Mouse (Mus musculus) hindbrain, embryonic 11.5 days (tissue): ENCODE measurements around the gene Prss32. TPM values are rescaled to one million over a fixed set of nuclear protein-coding genes. Genes with fewer than 3 reads are reported as not detected.
"Not testable (repeated sequence)": the region's sequence is repeated elsewhere in the genome, so short reads cannot be mapped to it uniquely, and the experiment has no call there.

ENCODE experiments used
- ATAC-seq: fragments of 200-750 bp; cut with Nextera tagmentation; 2 replicates; pipeline ENCODE4 v1.8.0; 2017; ENCODE audit warnings: mild to moderate bottlenecking, moderate TSS enrichment, moderate library complexity; ENCODE audit not compliant: low FRiP score
- DNase-seq: peaks from one replicate; pipeline ENCODE4 v3.0.0-alpha.2; 2015; ENCODE audit warnings: low spot score
- H3K27ac ChIP-seq: fragments of 300-500 bp; sonication (generic); 2 replicates; pipeline ENCODE4 v1.5.1; 2014; ENCODE audit warnings: mild to moderate bottlenecking, low read depth, low read length
- H3K27me3 ChIP-seq: fragments of 300-500 bp; sonication (generic); 2 replicates; pipeline ENCODE4 v1.6.1; 2014; ENCODE audit warnings: mild to moderate bottlenecking, low read length, moderate library complexity, mixed read lengths; ENCODE audit not compliant: control insufficient read depth, insufficient read depth
- H3K36me3 ChIP-seq: fragments of 300-500 bp; sonication (generic); 2 replicates; pipeline ENCODE4 v1.6.1; 2014; ENCODE audit warnings: mild to moderate bottlenecking, low read length, moderate library complexity, mixed read lengths; ENCODE audit not compliant: control insufficient read depth, insufficient read depth
- H3K4me1 ChIP-seq: fragments of 300-500 bp; sonication (generic); replicated peaks from 2 replicates; pipeline ENCODE4 v1.6.1; 2014; ENCODE audit warnings: low read length, mixed read lengths; ENCODE audit not compliant: control insufficient read depth, insufficient read depth
- H3K4me2 ChIP-seq: fragments of 300-500 bp; sonication (generic); replicated peaks from 2 replicates; pipeline ENCODE4 v1.6.1; 2014; ENCODE audit warnings: mild to moderate bottlenecking, low read depth, low read length
- H3K4me3 ChIP-seq: fragments of 300-500 bp; sonication (generic); 2 replicates; pipeline ENCODE4 v1.5.1; 2014; ENCODE audit warnings: low read depth, low read length
- H3K9ac ChIP-seq: fragments of 300-500 bp; sonication (generic); 2 replicates; pipeline ENCODE4 v1.6.1; 2014; ENCODE audit warnings: low read depth, low read length
- H3K9me3 ChIP-seq: fragments of 300-500 bp; sonication (generic); 2 replicates; pipeline ENCODE4 v1.6.1; 2016; ENCODE audit warnings: low read length; ENCODE audit not compliant: control insufficient read depth
- WGBS: fragments of 180-500 bp; shearing (Covaris S2); extraction: QIAGEN DNeasy Blood & Tissue Kit; methylation state at CpG from one replicate; pipeline ENCODE4 v1.1.7; 2014; 5-methylcytosine and 5-hydroxymethylcytosine counted together
- polyA plus RNA-seq: library from polyadenylated mRNA; unstranded; fragments of >200 nt; fragmentation: Nextera tagmentation; extraction: Ambion mirVana; gene quantifications from 2 replicates; pipeline ENCODE4 v1.2.1, GENCODE M21; 2014

Gene Prss32
- polyA plus RNA-seq, 1 experiment from 2014 or later: not detected

GRCm38 (mm10) chr17:23877166-23877565, 33.5 kb downstream of the Prss32 start:
- Histone ChIP-seq H3K9me3 (no peaks in the 10 kb centered on the region), H3K36me3 (no peaks in the 10 kb centered on the region), H3K9ac (no peak overlapping the region), H3K27me3 (no peaks in the 10 kb centered on the region), H3K4me1 (no peaks in the 10 kb centered on the region), H3K27ac (no peak overlapping the region), H3K4me3 (no peak overlapping the region), H3K4me2 (no peak overlapping the region)
- DNase-seq (no peak), ATAC-seq (no peak)
- 86% methylated on average over 2 of the region's 2 CpGs for WGBS

- 73% methylated on average over 4 of the region's 4 CpGs for WGBS
- not testable (repeated sequence) for H3K27ac ChIP-seq, H3K4me3 ChIP-seq, H3K9ac ChIP-seq, H3K4me2 ChIP-seq, H3K36me3 ChIP-seq, DNase-seq, H3K27me3 ChIP-seq, ATAC-seq, H3K9me3 ChIP-seq, H3K4me1 ChIP-seq
Observed at GRCm38 (mm10) chr17:23880576-23880975, 36.9 kb downstream of the Prss32 start, which contains the start of the genes Dcpp1 and Dcpp2. Gene Dcpp1, plus strand, starts transcription at chr17:23880876. Gene Dcpp2, plus strand, starts transcription at chr17:23880880.

Other genes with a start within 250 kb of the Prss32 start
- gene Zfp13, start 244.4 kb upstream of the Prss32 start, polyA plus RNA-seq: 16.5 and 16.7 TPM in 2 replicates
- 0.32 and 0.34 TPM in 2 replicates for gene Zscan10, start 243.0 kb upstream of the Prss32 start, polyA plus RNA-seq
- 0.82 and 0.99 TPM in 2 replicates for gene Mmp25, start 198.6 kb upstream of the Prss32 start, polyA plus RNA-seq
- 0.15 and 0.79 TPM in 2 replicates for gene Bicdl2, start 183.3 kb upstream of the Prss32 start, polyA plus RNA-seq
- 49.7 and 52.5 TPM in 2 replicates for gene Hcfc1r1, start 170.3 kb upstream of the Prss32 start, polyA plus RNA-seq
- gene Thoc6, start 170.0 kb upstream of the Prss32 start, polyA plus RNA-seq: 56.6 and 56.8 TPM in 2 replicates
- gene Tnfrsf12a, start 166.4 kb upstream of the Prss32 start, polyA plus RNA-seq: 1.2 and 3.3 TPM in 2 replicates
- gene Cldn6, start 164.6 kb upstream of the Prss32 start, polyA plus RNA-seq: 12.8 and 18.1 TPM in 2 replicates
- gene Cldn9, start 159.8 kb upstream of the Prss32 start, polyA plus RNA-seq: 4.1 and 6.5 TPM in 2 replicates
- gene 1520401A03Rik, start 121.1 kb upstream of the Prss32 start, polyA plus RNA-seq: 0.08 TPM in 1 of 2 replicates, not detected in the other
- 30.2 and 31.3 TPM in 2 replicates for gene Pkmyt1, start 117.5 kb upstream of the Prss32 start, polyA plus RNA-seq
- 28.0 and 28.9 TPM in 2 replicates for gene Paqr4, start 103.0 kb upstream of the Prss32 start, polyA plus RNA-seq
- gene Kremen2, start 98.0 kb upstream of the Prss32 start, polyA plus RNA-seq: 2.0 and 2.6 TPM in 2 replicates
- gene Flywch1, start 72.3 kb upstream of the Prss32 start, polyA plus RNA-seq: 127 and 135 TPM in 2 replicates
- gene Flywch2, start 57.8 kb upstream of the Prss32 start, polyA plus RNA-seq: 27.7 and 30.5 TPM in 2 replicates
- 427 and 573 TPM in 2 replicates for gene Srrm2, start 53.3 kb upstream of the Prss32 start, polyA plus RNA-seq
- 1,090 and 1,145 TPM in 2 replicates for gene Elob, start 14.7 kb upstream of the Prss32 start, polyA plus RNA-seq
- gene Prss33, start 7.8 kb upstream of the Prss32 start, polyA plus RNA-seq: 0.14 TPM in 1 of 2 replicates, not detected in the other
- 0.92 and 1.6 TPM in 2 replicates for gene Prss41, start 317 bp downstream of the Prss32 start, polyA plus RNA-seq
- gene Prss21, start 24.2 kb downstream of the Prss32 start, polyA plus RNA-seq: not detected in 2 replicates
- not detected in 2 replicates for gene Dcpp1, start 37.0 kb downstream of the Prss32 start, polyA plus RNA-seq
- gene Dcpp2, start 37.0 kb downstream of the Prss32 start, polyA plus RNA-seq: not detected in 2 replicates
- not detected in 2 replicates for gene Dcpp3, start 73.6 kb downstream of the Prss32 start, polyA plus RNA-seq
- gene Sbp, start 97.8 kb downstream of the Prss32 start, polyA plus RNA-seq: not detected in 2 replicates
- not detected in 2 replicates for gene Sbpl, start 111.4 kb downstream of the Prss32 start, polyA plus RNA-seq
- not detected in 2 replicates for gene Prss30, start 136.7 kb downstream of the Prss32 start, polyA plus RNA-seq
- gene Prss22, start 154.2 kb downstream of the Prss32 start, polyA plus RNA-seq: 0.25 and 0.51 TPM in 2 replicates
- gene Prss27, start 194.3 kb downstream of the Prss32 start, polyA plus RNA-seq: 0.19 TPM in 1 of 2 replicates, not detected in the other
- gene Kctd5, start 229.6 kb downstream of the Prss32 start, polyA plus RNA-seq: 79.8 and 87.2 TPM in 2 replicates